Mouse (Mus musculus): ENCODE results near the gene Pold4.

The Pold4 gene

DNA sequence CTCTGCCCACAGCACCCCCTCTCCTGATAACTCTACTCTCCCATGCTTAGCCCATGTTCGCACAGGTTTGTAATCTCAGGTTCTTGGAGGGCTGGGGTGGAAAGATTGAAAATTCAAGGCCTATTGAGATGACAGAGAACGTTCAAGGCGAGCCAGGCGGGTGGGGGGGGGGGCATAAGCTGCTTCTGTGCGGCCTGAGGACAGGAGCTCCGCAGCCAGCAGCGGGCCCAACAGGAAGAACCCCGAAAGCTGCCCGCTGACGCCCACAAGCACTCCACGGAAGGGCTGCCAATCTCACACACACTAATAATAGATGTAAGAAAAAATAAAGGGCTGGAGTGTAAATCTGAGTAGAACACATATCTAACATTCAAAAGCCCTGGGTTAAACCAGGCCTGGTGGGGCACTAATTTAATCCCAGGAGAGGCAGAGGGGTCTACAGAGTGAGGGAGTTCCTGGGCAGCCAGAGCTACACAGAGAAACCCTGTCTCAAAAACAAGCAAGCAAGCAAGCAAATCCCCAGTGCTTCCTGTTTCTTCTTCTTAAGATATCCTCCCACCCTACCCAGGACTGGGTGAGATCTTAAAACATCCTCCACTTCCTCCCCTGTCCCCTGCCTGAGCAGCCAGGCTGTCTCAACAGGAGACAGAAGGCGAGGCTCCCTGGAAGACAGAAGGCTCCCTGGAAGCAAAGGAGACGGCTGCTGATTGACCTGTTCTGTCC is 27.9 kb upstream of the Pold4 start:
- no peak for DNase-seq (ENCODE audit: low spot score)

DNA sequence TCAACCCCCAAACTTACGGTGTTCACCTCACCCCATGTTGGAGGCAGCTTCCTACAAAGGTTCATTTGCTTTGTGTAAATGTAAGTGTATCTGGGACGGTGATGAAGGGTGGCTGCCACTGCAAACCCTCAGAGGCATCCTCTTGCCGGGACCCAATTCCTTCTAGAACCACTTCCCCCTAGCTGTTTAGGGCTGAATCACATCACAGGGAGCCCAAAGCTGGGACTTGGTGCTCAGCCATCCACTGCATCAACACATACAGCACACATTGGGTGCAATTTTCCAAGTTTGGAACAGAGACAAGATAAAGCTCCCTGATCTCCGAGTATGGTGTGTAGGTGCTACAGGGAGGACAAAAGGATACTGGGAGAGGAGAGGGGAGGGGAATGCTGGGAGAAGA is 26.8 kb upstream of the Pold4 start:
- DNase-seq (ENCODE audit: low spot score), result no peak

DNA sequence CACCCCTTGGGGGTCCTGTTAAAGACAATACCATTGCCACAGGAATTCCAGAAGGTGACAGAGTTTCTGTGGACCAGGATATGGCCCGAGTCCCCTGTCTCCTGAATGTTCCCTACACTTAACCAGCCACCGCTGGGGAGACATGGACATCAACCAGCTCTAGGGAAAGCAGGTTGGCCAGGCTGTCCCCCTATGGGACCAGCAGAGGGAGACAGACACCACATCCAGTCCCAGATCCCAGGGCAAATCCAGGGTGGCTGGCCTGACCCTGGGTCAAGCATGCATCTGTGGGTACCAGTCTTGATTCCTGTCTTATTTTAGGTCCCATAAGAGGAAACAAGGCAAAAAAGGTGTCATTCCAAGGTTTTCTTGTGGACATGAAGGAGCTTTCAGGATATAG is 24.7 kb upstream of the Pold4 start:
- DNase-seq (ENCODE audit: low spot score), result peak; percentile 74

DNA sequence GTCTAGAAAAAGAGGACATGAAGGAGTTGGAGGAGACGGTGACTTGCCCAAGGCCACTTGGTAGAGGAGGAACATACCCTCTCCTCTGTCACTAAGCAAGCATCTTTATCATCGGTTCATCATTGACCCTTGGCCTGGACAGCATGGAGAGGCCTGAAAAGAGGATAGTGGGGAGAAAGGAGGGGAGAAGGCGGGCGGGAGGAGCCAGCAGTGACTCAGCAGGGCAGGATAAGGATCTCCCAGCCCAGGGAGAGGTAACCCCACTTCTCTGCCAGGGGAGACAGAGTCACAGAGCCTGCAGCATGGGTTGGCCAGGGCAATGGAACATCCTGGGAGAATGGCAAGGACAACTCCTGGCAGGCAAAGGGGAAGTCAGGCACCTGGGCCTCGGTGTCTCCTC is 23.1 kb upstream of the Pold4 start:
- DNase-seq (ENCODE audit: low spot score), result no peak

DNA sequence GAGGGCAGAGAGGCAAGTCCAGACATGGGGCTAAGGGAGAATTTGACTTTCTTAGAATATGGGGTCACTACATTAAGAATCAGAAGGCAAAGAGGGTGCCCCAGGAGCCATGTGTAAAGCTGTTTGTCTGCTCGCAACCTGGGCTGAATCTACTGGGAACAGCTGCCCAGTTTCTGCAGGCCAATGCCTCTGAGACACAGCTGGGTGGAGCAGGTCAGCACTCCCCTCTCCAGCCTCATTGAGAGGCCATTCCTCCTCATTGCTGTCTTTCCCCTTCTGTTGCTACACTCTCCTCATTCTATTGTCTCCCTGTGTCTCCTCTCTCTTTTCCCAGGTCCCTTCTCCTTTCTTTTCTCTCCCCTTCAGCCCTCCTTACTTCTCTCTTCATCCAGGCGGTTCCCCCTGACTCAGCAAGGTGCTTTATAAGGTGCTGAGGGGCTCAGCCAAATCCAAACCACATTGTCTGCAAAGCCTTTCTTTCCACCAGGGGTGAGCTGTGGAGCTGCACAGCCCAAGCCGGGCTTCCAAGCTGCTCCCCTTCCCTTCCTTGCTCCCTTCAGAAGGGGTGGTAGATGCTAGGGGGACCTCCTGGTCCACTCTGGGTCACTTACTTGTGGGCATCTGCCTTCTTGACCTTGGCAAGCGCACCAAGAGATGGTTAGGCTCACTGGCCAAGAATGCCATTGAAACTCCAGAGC is 19.7 kb upstream of the Pold4 start:
- no peak for DNase-seq (ENCODE audit: low spot score)

DNA sequence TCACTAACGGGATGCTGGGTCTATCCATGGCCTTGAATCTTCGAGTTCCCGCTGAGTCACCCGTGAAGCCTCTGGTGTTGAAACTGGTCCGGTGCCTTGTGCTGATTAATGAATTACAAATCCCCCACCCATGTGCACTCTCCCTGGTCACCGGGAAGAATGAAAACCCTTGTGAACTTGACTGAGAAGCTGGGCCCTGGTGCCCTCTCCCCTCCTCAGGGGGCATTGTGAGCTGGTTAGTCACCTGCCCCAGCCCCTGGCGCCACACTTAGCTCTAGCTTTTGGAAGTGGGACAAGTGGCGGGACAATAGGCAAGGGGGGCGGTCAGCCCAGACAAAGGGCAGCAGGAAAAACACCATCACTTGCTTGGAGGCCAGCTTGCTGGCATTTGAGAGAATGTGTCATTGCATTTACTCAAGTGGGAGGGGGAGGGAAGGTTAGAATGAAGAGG is 18.1 kb upstream of the Pold4 start:
- DNase-seq (ENCODE audit: low spot score), result peak; percentile 49

DNA sequence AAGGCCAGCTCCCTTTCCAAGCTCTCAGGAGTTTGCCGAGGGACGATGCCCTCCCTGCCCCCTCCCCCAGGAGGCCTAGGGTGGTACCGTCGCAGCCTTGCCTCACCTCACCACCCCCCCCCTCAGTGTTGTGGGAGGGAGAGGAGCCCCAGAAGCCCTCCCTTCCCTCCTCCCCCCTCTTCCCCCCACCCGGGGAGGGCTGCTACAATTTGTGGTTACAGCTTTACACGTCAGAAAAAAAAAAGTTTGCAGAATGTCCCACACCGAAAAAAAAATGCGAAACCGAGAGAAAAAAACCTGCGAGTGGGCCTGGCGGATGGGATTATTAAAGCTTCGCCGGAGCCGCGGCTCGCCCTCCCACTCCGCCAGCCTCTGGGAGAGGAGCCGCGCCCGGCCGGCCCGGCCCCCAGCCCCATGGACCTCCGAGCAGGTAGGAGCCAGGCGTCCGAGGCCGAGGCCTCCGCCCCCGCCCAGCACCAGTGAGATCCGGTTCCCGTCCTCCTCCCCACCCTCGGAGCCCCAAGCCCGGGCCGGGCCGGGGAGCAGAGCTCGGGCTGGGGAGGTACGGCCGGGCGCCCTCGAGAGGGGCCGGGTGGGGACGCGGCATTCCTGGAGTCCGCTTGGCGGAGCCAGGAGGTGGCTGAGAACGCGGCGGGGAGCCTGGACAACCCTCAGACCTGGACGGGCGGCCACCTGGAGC is 17.5 kb upstream of the Pold4 start, which contains the start of the genes Clcf1 and AC109138.7:
Gene Clcf1, plus strand, starts transcription at position 168 of the 700 bp plus-strand sequence.
Gene AC109138.7, plus strand, starts transcription at position 287 of the 700 bp plus-strand sequence.
- DNase-seq (ENCODE audit: low spot score), result peak; percentile 54

DNA sequence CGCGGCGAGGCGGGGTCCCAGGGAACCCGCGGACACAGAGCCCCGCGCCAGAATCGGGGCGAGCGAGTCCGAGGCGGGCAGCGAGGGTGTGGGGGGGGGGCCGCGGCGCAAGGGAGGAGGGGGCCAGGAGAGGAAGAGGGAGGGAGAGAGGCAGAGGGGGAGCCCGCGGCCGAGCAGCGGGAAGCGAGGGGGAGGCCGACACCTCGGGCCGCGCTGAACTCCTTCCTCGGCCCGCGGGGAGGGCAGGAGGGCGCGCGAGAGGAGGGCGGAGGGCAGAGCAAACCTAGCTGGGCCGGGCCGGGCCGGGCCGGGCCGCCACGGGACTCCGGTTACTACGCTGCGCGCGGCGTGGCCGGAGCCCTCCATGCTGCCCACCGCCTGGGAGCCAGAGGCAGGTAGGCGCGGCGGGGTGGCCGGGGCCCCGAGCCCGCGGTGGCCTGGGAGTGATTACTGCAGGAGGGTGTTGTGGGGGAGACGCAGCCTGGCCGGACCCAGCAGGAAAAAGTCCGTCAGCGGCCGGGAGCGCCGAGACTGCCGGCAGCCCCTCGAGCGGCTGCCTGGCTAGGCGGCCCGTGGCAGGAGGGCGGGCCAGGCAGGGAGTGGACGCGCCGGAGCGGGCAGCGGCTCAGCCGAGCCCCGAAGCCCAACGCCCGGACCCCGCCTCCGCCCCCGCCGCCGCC is 16.8 kb upstream of the Pold4 start:
- DNase-seq (ENCODE audit: low spot score), result no peak

DNA sequence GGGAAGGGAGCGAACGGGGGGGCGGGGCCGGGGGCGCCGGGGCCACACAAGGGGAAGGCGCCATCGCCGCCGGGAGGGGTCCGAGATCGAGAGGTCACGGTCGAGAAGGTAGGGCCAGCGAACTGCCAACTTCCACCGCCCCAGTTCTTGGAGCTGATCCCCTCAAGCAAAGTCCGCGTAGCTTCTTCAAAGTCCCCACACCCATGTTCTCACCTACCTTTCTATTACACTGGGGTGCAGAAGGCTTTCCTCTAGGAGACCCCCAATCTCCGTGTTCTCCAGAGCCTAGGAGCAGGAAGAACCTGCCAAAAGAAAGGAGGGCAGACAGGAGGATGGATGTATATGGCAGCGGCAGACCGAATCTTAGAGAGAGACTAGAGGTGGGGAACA is 16.3 kb upstream of the Pold4 start:
- no peak for DNase-seq (ENCODE audit: low spot score)

DNA sequence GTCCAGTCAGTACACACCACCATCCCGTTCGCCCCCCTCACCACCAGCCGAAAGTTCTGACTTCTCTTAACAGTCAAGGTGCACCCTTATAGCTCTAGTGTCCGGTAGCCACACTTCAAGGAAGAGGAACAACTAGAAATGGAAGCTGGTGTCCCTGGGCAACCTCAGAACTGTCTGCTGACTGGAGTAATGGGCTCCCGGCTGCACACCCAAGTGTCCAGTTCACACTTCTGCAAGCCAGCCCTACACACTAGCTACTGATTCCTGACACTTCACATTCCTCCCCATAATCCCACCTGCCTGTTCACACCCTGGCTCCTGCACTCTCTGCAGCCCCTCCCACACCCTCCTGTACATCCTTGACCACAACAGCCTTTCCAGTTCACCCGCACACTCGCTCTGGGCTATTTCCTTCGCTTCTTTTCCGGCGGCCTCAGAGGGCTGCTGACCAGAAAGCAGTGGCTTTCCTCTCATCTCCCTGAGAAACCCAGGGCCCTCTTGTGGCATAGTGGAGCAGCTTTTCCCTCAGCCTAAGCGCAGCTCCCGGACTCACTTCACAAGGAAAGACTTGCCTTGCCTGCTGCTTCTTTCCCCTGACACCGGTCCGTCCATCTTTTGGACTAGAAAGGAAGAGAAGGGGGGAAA is 15.5 kb upstream of the Pold4 start:
- peak; percentile 49 for DNase-seq (ENCODE audit: low spot score)

DNA sequence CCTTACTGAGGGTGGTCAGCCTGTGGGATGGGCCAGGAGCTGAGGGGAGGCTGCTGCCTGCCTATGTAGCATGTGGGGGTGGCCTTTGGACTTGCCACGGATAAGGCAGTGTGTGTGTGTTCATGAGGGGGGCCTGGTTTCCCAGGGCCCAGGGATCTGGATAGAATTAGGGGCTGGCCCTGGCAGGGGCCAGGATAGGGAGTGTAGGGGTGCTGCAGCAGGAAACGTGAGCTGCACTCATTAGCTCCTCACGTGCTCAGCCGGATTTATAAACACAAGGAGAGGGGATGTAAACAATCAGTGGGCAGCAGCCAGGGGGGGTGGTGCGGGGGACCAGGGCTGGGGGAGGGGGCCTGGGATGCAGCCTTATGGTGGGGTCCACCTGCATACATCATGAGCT is 14.6 kb upstream of the Pold4 start:
- DNase-seq (ENCODE audit: low spot score), result no peak

DNA sequence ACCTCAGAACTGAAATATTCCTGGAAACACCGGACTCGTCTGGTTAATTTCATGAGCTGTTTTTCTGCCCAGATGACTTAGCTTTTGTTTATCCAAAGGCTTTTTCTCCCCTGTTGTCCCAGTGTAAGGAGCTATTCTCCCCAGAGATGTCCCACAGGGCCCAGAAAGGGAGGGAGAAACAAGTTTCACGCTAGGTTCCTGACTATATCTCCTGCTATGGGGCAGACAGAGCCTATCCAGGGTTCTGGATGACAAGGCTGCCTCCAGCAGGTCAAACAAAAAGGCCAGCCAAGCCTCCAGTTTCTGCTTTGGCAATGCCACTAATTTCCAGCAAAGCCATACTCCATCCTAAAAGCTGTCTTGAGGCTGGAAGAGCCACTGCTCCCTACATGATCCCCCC is 13.8 kb upstream of the Pold4 start:
- no peak for DNase-seq (ENCODE audit: low spot score)

DNA sequence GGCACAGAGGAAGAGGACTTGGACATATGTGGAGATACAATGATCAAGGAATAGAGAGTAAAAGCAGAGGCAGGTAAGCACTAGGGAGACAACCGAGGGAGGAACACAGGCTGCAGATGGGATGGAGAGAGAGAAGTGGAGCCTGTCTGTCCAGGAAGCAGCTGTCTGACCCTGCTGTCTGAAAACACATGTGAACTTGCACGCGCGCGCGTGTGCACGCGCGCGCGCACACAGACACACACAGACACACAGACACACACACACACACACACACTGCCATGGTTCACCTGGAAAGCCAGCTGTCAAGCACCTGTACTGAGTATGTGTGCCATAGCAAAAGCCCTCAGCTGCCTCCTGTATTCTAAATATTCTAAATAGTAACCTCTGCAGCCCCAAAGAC is 13.4 kb upstream of the Pold4 start:
- no peak for DNase-seq (ENCODE audit: low spot score)

DNA sequence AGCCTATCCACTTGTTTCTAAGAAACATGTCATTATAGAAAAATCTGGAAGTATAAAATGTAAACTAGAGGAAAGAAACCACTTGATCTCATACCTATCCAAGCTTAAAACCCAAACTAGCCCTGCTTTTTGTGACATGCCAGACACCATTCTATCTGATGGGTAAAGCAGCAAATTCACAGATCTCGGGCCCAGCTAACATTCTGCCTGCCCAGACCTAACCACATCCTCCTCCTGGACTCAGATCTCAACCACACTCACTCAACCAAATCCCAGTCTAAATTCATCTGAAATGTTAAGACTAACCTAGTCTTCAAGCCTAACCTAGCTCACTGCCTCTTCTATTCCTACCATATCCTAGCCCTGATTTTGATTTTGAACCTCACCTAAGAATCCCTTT is 12.9 kb upstream of the Pold4 start:
- DNase-seq (ENCODE audit: low spot score), result no peak

DNA sequence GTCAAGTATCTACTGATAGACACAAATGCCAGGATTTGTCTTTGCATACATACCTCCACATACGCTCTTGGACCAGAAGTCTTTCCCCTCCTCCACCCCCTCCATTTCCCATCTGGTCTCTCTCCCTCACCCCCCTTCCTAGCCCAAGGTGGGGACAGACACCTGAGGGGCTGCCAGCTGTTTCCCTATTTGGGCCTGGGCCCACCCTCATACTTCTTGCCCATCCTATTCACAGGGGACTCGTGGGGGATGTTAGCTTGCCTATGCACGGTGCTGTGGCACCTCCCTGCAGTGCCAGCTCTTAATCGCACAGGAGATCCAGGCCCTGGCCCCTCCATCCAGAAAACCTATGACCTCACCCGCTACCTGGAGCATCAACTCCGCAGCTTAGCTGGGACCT is 11.8 kb upstream of the Pold4 start:
- no peak for DNase-seq (ENCODE audit: low spot score)

DNA sequence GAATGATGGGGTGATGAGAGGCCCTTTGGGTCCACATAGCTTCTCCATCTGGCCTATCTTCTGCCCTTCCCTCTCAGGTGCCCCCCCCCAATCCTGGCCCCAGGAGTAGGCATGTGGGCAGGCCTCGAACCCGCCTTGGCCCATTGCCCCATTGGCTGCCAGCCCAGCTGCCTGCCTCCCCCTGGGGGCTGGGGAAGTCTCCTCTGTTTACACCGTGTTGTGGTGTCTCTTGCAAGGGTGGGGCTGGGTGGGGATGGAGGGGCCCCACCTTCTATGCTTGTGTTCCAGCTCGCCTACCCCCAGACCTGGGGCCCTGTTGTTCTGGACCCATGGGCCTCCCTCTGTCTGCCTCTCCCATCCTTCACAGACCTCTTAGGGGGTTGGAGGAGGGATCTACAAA is 11.3 kb upstream of the Pold4 start:
- no peak for DNase-seq (ENCODE audit: low spot score)

DNA sequence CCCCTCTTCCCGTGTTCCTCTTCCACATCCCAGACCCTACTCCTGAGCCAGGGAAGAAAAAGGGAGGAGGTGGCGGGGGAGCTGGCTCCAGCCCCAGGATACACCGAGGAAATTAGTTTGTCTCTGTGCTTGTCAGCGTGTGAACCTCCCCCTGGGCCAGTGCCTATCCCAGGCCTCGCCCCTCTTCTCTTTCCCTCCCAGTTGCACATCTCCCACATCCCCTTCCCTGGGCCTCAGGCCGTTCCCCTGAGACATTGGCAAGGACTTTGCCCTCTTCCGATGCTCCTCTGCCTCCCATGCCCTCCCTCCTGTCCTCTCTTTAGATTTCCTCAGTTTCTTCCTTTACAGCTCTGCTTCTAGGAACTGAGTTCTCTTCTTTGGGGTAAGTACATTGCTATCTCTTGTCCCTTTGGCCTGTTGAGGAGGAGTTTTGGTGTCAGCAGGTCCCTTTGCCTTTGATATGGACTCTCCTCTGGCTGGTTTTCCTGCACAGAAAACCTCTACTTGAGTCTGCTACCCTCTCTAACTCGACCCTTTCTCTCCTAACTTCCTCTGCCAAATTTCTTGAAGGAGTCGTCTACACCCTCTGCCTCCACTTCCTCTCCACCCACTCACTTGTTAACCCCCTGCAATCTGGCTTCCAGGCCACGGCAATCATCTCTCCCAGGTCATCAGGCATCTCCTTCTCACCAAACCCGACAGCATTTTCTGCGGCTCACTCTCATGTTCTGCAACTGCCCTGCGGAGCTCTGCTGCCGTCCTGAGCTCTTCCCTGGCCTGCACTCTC is 10.5 kb upstream of the Pold4 start:
- DNase-seq (ENCODE audit: low spot score), result peak; percentile 52

DNA sequence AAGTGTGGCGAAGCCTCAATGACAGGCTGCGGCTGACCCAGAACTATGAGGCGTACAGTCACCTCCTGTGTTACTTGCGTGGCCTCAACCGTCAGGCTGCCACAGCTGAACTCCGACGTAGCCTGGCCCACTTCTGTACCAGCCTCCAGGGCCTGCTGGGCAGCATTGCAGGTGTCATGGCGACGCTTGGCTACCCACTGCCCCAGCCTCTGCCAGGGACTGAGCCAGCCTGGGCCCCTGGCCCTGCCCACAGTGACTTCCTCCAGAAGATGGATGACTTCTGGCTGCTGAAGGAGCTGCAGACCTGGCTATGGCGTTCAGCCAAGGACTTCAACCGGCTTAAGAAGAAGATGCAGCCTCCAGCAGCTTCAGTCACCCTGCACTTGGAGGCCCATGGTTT is 9.5 kb upstream of the Pold4 start:
- peak; percentile 61 for DNase-seq (ENCODE audit: low spot score)

DNA sequence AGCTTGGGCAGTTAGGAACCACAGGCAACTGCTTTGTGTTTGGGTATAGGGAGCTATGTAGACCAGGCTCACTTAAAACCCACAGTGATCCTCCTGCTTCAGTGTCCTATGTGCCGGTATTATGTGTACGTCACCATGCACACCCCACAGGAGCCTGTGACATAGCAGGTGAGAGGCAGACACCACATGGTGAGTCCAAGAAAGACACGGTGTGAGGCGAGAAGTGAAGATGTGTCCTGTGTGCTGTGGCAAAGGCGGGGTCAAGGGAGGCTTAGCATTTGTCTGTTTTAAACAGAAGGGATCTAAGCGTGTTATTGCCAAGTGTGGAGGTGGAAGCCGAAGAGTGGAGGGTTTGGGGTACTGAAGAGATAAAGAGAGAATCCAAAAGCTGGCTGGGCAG is 4.9 kb upstream of the Pold4 start:
- no peak for DNase-seq (ENCODE audit: low spot score)

DNA sequence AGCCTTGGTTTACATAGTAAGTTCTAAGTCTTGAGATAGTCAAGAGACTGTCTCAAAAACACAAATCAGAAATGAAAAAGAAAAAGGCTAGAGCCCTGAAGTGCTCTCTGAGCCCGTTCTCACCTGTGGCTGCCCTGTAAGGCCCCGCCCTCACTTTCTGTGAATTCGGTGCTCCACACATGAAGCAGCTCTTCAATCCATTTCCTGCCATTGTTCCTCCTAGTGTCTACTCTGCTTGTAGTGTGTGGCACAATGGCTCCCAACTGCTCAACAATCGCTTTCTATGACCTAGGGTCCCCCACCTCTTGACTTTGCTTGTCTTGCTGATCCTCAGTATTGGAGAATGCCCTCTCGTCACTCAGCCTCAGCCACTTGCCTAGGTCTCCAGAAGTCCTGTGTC is 4.3 kb upstream of the Pold4 start:
- DNase-seq (ENCODE audit: low spot score), result no peak

All from MN1 (cell line).